24 mouse cellular contexts compared by ENCODE assay signal in the genomic region with DNA sequence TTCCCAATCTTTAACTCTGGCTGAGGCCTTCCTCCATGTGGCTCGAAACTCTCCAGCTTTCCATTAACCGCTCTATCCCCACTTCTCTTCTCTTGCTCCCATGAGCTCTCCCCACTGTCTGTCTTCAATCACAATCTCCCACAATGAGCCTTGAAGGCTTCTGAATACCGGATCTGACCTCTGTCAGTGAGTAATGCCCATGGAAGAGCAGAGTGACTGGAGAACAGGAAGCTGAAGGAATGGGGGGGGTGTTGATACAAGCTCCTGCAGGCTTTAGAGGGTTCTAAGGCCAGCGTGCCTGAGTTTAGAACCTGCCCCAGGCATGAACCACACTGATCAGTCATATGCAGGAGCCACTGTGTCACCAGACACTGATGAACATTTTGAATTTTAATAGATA.
DNase-seq lines count a peak whose midpoint lies in the region; ATAC-seq lines count a peak whose summit lies in the region.
"Had no signal": no experiment of that assay in that cellular context is flagged by ENCODE, and none has a peak within 500 bp of the region (broad histone marks: within the 10 kb centered on the region; RNA-seq: fewer than 3 reads in every experiment).

No protein-coding gene starts in this region.

- no peak for ATAC-seq in heart, embryonic 12.5 days (ENCODE audit: insufficient number of reproducible peaks, low FRiP score)
- ATAC-seq in erythroblast, adult 5-6 weeks (replicated peaks; ENCODE audit: low FRiP score, poor library complexity, severe bottlenecking): no peak
- no peak for ATAC-seq in monocyte, adult 5-6 weeks (replicated peaks; ENCODE audit: insufficient number of reproducible peaks, low FRiP score, low TSS enrichment, poor library complexity, severe bottlenecking)
- ATAC-seq: CD4-positive, CD25-positive, alpha-beta regulatory T cell, adult 4 months; forebrain, embryonic 13.5 days; forebrain, embryonic 15.5 days; forebrain, postnatal 0 days had no signal

- no peak overlapping the region for H3K4me3 ChIP-seq in heart, embryonic 12.5 days
- H3K4me3 ChIP-seq: embryonic facial prominence, embryonic 10.5 days; embryonic facial prominence, embryonic 12.5 days; forebrain, embryonic 13.5 days; forebrain, embryonic 15.5 days had no signal

- H3K27me3 ChIP-seq in heart, embryonic 12.5 days (replicated peaks): no peaks in the 10 kb centered on the region
- H3K27me3 ChIP-seq: CH12.LX; embryonic facial prominence, embryonic 12.5 days; forebrain, embryonic 13.5 days; forebrain, embryonic 15.5 days had no signal

- H3K9ac ChIP-seq in heart, embryonic 12.5 days: no peak overlapping the region
- H3K9ac ChIP-seq: embryonic facial prominence, embryonic 12.5 days; forebrain, embryonic 13.5 days; forebrain, embryonic 15.5 days; forebrain, postnatal 0 days had no signal

- WGBS in heart, embryonic 12.5 days: 58% methylated on average over 4 of the region's 4 CpGs

- H3K9me3 ChIP-seq in heart, embryonic 12.5 days (replicated peaks): no peaks in the 10 kb centered on the region
- H3K9me3 ChIP-seq: embryonic facial prominence, embryonic 10.5 days; embryonic facial prominence, embryonic 12.5 days; forebrain, embryonic 13.5 days; forebrain, embryonic 15.5 days had no signal

- H3K4me1 ChIP-seq in heart, embryonic 12.5 days (replicated peaks): no peaks in the 10 kb centered on the region

- H3K27ac ChIP-seq in heart, embryonic 12.5 days (ENCODE audit: poor library complexity, severe bottlenecking): no peak overlapping the region
- H3K27ac ChIP-seq: embryonic facial prominence, embryonic 10.5 days; embryonic facial prominence, embryonic 12.5 days; forebrain, embryonic 13.5 days; forebrain, embryonic 15.5 days had no signal

- no peak overlapping the region for H3K4me2 ChIP-seq in heart, embryonic 12.5 days
- H3K4me2 ChIP-seq: embryonic facial prominence, embryonic 12.5 days; forebrain, embryonic 13.5 days; forebrain, embryonic 15.5 days had no signal

- no peaks in the 10 kb centered on the region for H3K36me3 ChIP-seq in heart, embryonic 12.5 days
- H3K36me3 ChIP-seq: embryonic facial prominence, embryonic 10.5 days; embryonic facial prominence, embryonic 12.5 days; forebrain, embryonic 15.5 days; G1E had no signal

- peak; percentile 51 for DNase-seq in heart, adult 11 months
- peak; percentile 14 for DNase-seq in NIH3T3 (ENCODE audit: low read depth)
- peak; percentile 14 for DNase-seq in embryo, embryonic 11 days
- DNase-seq in cerebellum, adult 11 months: no peak
- DNase-seq: adrenal gland, adult 2 months; adrenal gland, postnatal 10 days; adrenal gland, postnatal 25 days; B cell, adult 2 months; cerebellum, adult 11-12 months; cerebellum, adult 2 months; cerebellum, adult 9-10 months; cerebellum, postnatal 10 days; cerebellum, postnatal 25 days; forebrain, postnatal 0 days had no signal
